Mouse (Mus musculus) forebrain, embryonic 11.5 days (tissue): Measurements from ENCODE around the gene Myom1. TPM values are rescaled to one million over a fixed set of nuclear protein-coding genes. Genes with fewer than 3 reads are reported as not detected.
A peak's percentile ranks its signal among the peaks of the same experiment; 100 is the strongest.

Experiments used
- ATAC-seq: fragments of 200-750 bp; cut with Nextera tagmentation; replicated peaks from 2 replicates; pipeline ENCODE4 v1.8.0; 2017; ENCODE audit warnings: moderate TSS enrichment; ENCODE audit not compliant: low FRiP score
- DNase-seq: peaks from one replicate; pipeline ENCODE4 v3.0.0-alpha.2; 2017; ENCODE audit warnings: low spot score
- H3K27ac ChIP-seq: fragments of 300-500 bp; sonication (generic); 2 replicates; pipeline ENCODE4 v1.5.1; 2014; ENCODE audit warnings: low read depth, low read length
- H3K27me3 ChIP-seq: fragments of 300-500 bp; sonication (generic); 2 replicates; pipeline ENCODE4 v1.6.1; 2014; ENCODE audit warnings: mild to moderate bottlenecking, low read length, mixed read lengths; ENCODE audit not compliant: control insufficient read depth, insufficient read depth
- H3K36me3 ChIP-seq: fragments of 300-500 bp; sonication (generic); 2 replicates; pipeline ENCODE4 v1.6.1; 2014; ENCODE audit warnings: mild to moderate bottlenecking, low read length, moderate library complexity, mixed read lengths; ENCODE audit not compliant: control insufficient read depth, insufficient read depth
- H3K4me1 ChIP-seq: fragments of 300-500 bp; sonication (generic); replicated peaks from 2 replicates; pipeline ENCODE4 v1.6.1; 2014; ENCODE audit warnings: low read length, mixed read lengths; ENCODE audit not compliant: control insufficient read depth, insufficient read depth
- H3K4me2 ChIP-seq: fragments of 300-500 bp; sonication (generic); 2 replicates; pipeline ENCODE4 v1.6.1; 2014; ENCODE audit warnings: low read depth, mild to moderate bottlenecking, low read length, moderate library complexity, mixed read lengths; ENCODE audit not compliant: severe bottlenecking
- H3K4me3 ChIP-seq: fragments of 300-500 bp; sonication (generic); 2 replicates; pipeline ENCODE4 v1.5.1; 2014; ENCODE audit warnings: low read depth, low read length
- H3K9ac ChIP-seq: fragments of 300-500 bp; sonication (generic); 2 replicates; pipeline ENCODE4 v1.6.1; 2014; ENCODE audit warnings: low read length
- H3K9me3 ChIP-seq: fragments of 300-500 bp; sonication (generic); 2 replicates; pipeline ENCODE4 v1.6.1; 2016; ENCODE audit warnings: low read length, mixed read lengths; ENCODE audit not compliant: control insufficient read depth
- WGBS: fragments of 180-500 bp; shearing (Covaris S2); extraction: QIAGEN DNeasy Blood & Tissue Kit; methylation state at CpG from one replicate; pipeline ENCODE4 v1.1.7; 2014; 5-methylcytosine and 5-hydroxymethylcytosine counted together
- polyA plus RNA-seq: library from polyadenylated mRNA; unstranded; fragments of >200 nt; fragmentation: Nextera tagmentation; extraction: Ambion mirVana; gene quantifications from 2 replicates; pipeline ENCODE4 v1.2.1, GENCODE M21; 2014

Myom1 gene
- polyA plus RNA-seq, 1 experiment from 2014 or later = 4.0 TPM

DNA sequence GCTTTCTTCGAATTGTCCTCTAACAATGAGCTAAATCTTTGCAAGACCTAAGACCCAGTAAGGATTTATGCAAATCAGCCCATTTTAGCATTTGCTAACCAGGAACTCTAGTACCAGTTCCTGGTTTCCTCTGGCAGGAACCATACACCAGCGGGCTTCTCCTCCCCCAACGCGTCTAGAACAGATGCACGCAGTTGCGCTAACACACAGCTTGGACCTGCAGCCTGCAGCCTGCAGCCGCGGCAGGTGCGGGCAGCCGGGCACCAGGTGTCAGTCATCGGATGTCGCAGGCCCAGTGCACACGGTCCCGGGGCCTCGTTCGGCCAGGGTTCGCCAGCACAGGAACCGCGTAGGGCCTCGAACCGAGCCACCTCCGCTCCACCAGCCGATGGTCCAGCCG is 12.4 kb upstream of the Myom1 start:
- peak overlapping the region; percentile 76 for H3K4me2 ChIP-seq
- no peaks in the 10 kb centered on the region for H3K9me3 ChIP-seq
- no peaks in the 10 kb centered on the region; the same call in 1 of the 2 replicates for H3K36me3 ChIP-seq
- ATAC-seq (no peak; the same call in 1 of the 2 replicates), DNase-seq (no peak)
- WGBS = 1% methylated on average over 24 of the region's 24 CpGs
- H3K27ac ChIP-seq = peak overlapping the region; percentile 91; the same call in 1 of the 2 replicates
- peak overlapping the region; percentile 92 for H3K4me3 ChIP-seq
- no peaks in the 10 kb centered on the region for H3K27me3 ChIP-seq
- H3K9ac ChIP-seq = peak overlapping the region; percentile 89
- H3K4me1 ChIP-seq = peaks cover 14% of the 10 kb centered on the region; the same call in 1 of the 2 replicates

- Histone ChIP-seq H3K4me1 (peaks cover 14% of the 10 kb centered on the region; the same call in 1 of the 2 replicates), H3K4me3 (peak overlapping the region; percentile 92), H3K4me2 (peak overlapping the region; percentile 76), H3K27me3 (no peaks in the 10 kb centered on the region), H3K9me3 (no peaks in the 10 kb centered on the region), H3K36me3 (no peaks in the 10 kb centered on the region; the same call in 1 of the 2 replicates), H3K27ac (peak overlapping the region; percentile 91), H3K9ac (peak overlapping the region; percentile 89)
- DNase-seq = peak; percentile 93
- ATAC-seq = peak; percentile 90
- WGBS = under 1% methylated on average over 66 of the region's 70 CpGs
These were observed 11.8 kb upstream of the Myom1 start for GRCm38 (mm10) chr17:70990403-70991303.

GRCm38 (mm10) chr17:70991706-70992625 is 10.5 kb upstream of the Myom1 start:
- ATAC-seq (no peak), DNase-seq (no peak)
- WGBS = 85% methylated on average over 16 of the region's 16 CpGs
- H3K36me3 ChIP-seq = no peaks in the 10 kb centered on the region; the same call in 1 of the 2 replicates
- H3K27me3 ChIP-seq = no peaks in the 10 kb centered on the region
- H3K4me1 ChIP-seq = peaks cover 14% of the 10 kb centered on the region; the same call in 1 of the 2 replicates
- no peak overlapping the region for H3K27ac ChIP-seq
- no peak overlapping the region for H3K4me3 ChIP-seq
- H3K4me2 ChIP-seq = no peak overlapping the region
- no peak overlapping the region for H3K9ac ChIP-seq
- no peaks in the 10 kb centered on the region for H3K9me3 ChIP-seq

- 80% methylated on average over 9 of the region's 9 CpGs for WGBS
- Histone ChIP-seq H3K9ac (no peak overlapping the region), H3K36me3 (no peaks in the 10 kb centered on the region; the same call in 1 of the 2 replicates), H3K4me2 (no peak overlapping the region), H3K9me3 (no peaks in the 10 kb centered on the region), H3K27ac (no peak overlapping the region), H3K27me3 (no peaks in the 10 kb centered on the region), H3K4me3 (no peak overlapping the region), H3K4me1 (peaks cover 14% of the 10 kb centered on the region; the same call in 1 of the 2 replicates)
- no peak for DNase-seq
- no peak for ATAC-seq
These were observed 9.8 kb upstream of the Myom1 start for GRCm38 (mm10) chr17:70992662-70993061.

GRCm38 (mm10) chr17:70993385-70993807 is 9.0 kb upstream of the Myom1 start:
- H3K36me3 ChIP-seq = no peaks in the 10 kb centered on the region; the same call in 1 of the 2 replicates
- H3K4me3 ChIP-seq = no peak overlapping the region
- H3K9me3 ChIP-seq = no peaks in the 10 kb centered on the region
- H3K4me1 ChIP-seq = peaks cover 14% of the 10 kb centered on the region; the same call in 1 of the 2 replicates
- no peak for DNase-seq
- H3K4me2 ChIP-seq = no peak overlapping the region
- H3K27ac ChIP-seq = no peak overlapping the region
- no peak for ATAC-seq
- WGBS = 31% methylated on average over 3 of the region's 3 CpGs
- H3K9ac ChIP-seq = no peak overlapping the region
- no peaks in the 10 kb centered on the region for H3K27me3 ChIP-seq

DNA sequence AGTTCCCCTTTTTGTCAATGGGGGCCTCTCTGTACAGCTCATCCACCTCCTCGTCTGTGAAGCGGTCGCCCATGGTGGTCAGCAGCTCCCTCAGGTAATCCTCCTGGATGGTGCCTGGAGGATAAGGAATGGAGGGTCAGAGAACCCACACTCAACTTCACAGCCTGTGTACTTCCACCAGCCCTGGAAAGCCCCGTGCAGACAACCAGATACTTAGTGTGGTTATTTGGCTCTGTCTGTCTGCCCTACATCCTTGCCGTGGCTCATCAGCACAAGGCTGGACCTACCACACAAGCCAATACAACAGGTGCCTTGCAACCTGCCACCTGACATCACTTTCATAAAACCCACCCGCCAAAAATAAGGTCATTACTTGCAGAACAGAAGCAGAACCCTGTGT is 7.8 kb upstream of the Myom1 start:
- DNase-seq (no peak), ATAC-seq (no peak)
- Histone ChIP-seq H3K27ac (no peak overlapping the region), H3K36me3 (no peaks in the 10 kb centered on the region; the same call in 1 of the 2 replicates), H3K9ac (no peak overlapping the region), H3K4me1 (peaks cover 14% of the 10 kb centered on the region; the same call in 1 of the 2 replicates), H3K27me3 (no peaks in the 10 kb centered on the region), H3K4me3 (no peak overlapping the region), H3K4me2 (no peak overlapping the region), H3K9me3 (no peaks in the 10 kb centered on the region)
- 91% methylated on average over 6 of the region's 6 CpGs for WGBS

DNA sequence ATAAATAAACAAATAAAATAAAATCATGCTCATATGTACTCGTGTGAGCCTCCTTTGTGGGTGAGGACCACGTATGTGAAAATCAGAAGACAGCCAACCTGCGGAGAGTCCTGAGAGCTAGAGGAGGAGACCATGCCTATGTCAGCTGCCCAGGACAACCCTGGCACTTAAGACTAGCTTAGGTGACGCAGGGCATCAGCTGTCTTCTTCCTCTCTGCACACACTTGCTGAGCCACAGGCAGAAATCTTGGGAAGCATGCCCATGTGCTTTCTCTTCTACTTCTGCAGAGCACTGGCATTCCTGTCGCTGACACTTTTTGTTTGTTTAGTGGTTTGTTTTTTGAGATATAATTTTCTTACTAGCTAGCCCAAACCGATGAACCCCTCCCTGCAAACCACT is 6.9 kb upstream of the Myom1 start:
- H3K4me2 ChIP-seq = no peak overlapping the region
- H3K9me3 ChIP-seq = no peaks in the 10 kb centered on the region
- no peaks in the 10 kb centered on the region; the same call in 1 of the 2 replicates for H3K36me3 ChIP-seq
- WGBS = 93% methylated on average over 6 of the region's 6 CpGs
- no peak overlapping the region for H3K9ac ChIP-seq
- H3K4me1 ChIP-seq = peaks cover 14% of the 10 kb centered on the region; the same call in 1 of the 2 replicates
- ATAC-seq = no peak
- DNase-seq = no peak
- no peaks in the 10 kb centered on the region for H3K27me3 ChIP-seq
- no peak overlapping the region for H3K27ac ChIP-seq
- no peak overlapping the region for H3K4me3 ChIP-seq

DNA sequence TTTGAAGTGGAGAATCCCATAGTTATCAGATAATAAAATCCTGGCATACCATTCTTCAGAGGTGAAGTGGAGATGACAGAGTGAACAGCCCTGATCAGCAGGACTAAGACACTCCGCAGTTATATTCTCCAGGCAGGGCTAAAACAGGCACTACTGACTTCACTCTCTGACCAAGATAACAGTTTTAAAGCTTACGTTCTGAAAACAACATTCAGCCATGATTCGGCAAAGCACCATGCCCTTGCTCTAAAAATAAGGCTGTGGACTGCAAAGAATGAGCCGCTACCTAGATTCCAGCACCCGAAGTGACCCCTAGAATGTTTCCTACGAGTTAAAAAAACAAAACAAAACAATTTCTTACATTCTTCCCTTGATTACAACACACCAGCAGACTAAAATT is 4.6 kb upstream of the Myom1 start:
- ATAC-seq (no peak), DNase-seq (no peak)
- Histone ChIP-seq H3K9ac (no peak overlapping the region), H3K36me3 (no peaks in the 10 kb centered on the region; the same call in 1 of the 2 replicates), H3K4me3 (no peak overlapping the region), H3K9me3 (no peaks in the 10 kb centered on the region), H3K27me3 (no peaks in the 10 kb centered on the region), H3K4me1 (peaks cover 1% of the 10 kb centered on the region; the same call in 1 of the 2 replicates), H3K27ac (no peak overlapping the region), H3K4me2 (no peak overlapping the region)
- 89% methylated on average over 6 of the region's 6 CpGs for WGBS
